Mouse (Mus musculus) embryonic facial prominence, embryonic 11.5 days (tissue): ENCODE data around the gene Nudt22. TPM values are rescaled to one million over a fixed set of nuclear protein-coding genes. Genes with fewer than 3 reads are reported as not detected.
A peak's percentile ranks its signal among the peaks of the same experiment; 100 is the strongest.

Experiments
- ATAC-seq: fragments of 200-750 bp; cut with Nextera tagmentation; replicated peaks from 2 replicates; pipeline ENCODE4 v1.8.0; 2017; ENCODE audit warnings: low read depth; ENCODE audit not compliant: insufficient number of reproducible peaks, low FRiP score, low TSS enrichment
- DNase-seq: peaks from one replicate; pipeline ENCODE4 v3.0.0-alpha.2; 2015; ENCODE audit warnings: low spot score
- H3K27ac ChIP-seq: fragments of 300-500 bp; sonication (generic); replicated peaks from 2 replicates; pipeline ENCODE4 v1.5.1; 2014; ENCODE audit warnings: mild to moderate bottlenecking, low read depth, low read length, control low read depth
- H3K27me3 ChIP-seq: fragments of 300-500 bp; sonication (generic); 2 replicates; pipeline ENCODE4 v1.6.1; 2014; ENCODE audit warnings: mild to moderate bottlenecking, low read length, moderate library complexity, mixed read lengths; ENCODE audit not compliant: control insufficient read depth, insufficient read depth
- H3K36me3 ChIP-seq: fragments of 300-500 bp; sonication (generic); replicated peaks from 2 replicates; pipeline ENCODE4 v1.6.1; 2014; ENCODE audit warnings: low read depth, mild to moderate bottlenecking, low read length, moderate library complexity, mixed read lengths; ENCODE audit not compliant: control insufficient read depth, insufficient read depth
- H3K4me1 ChIP-seq: fragments of 300-500 bp; sonication (generic); 2 replicates; pipeline ENCODE4 v1.6.1; 2014; ENCODE audit warnings: low read length, mixed read lengths; ENCODE audit not compliant: control insufficient read depth, insufficient read depth
- H3K4me2 ChIP-seq: fragments of 300-500 bp; sonication (generic); 2 replicates; pipeline ENCODE4 v1.6.1; 2014; ENCODE audit warnings: low read depth, mild to moderate bottlenecking, control low read depth, low read length, moderate library complexity
- H3K4me3 ChIP-seq: fragments of 300-500 bp; sonication (generic); 2 replicates; pipeline ENCODE4 v1.5.1; 2014; ENCODE audit warnings: low read depth, low read length, control low read depth
- H3K9ac ChIP-seq: fragments of 300-500 bp; sonication (generic); replicated peaks from 2 replicates; pipeline ENCODE4 v1.6.1; 2014; ENCODE audit warnings: mild to moderate bottlenecking, control low read depth, low read length
- H3K9me3 ChIP-seq: fragments of 300-500 bp; sonication (generic); replicated peaks from 2 replicates; pipeline ENCODE4 v1.6.1; 2016; ENCODE audit warnings: mild to moderate bottlenecking, low read length, inconsistent platforms, mixed read lengths; ENCODE audit not compliant: control insufficient read depth
- WGBS: fragments of 180-500 bp; shearing (Covaris S2); extraction: QIAGEN DNeasy Blood & Tissue Kit; methylation state at CpG from one replicate; pipeline ENCODE4 v1.1.7; 2014; 5-methylcytosine and 5-hydroxymethylcytosine counted together
- polyA plus RNA-seq: library from polyadenylated mRNA; unstranded; fragments of >200 nt; fragmentation: Nextera tagmentation; extraction: Ambion mirVana; gene quantifications from 2 replicates; pipeline ENCODE4 v1.2.1, GENCODE M21; 2014

Nudt22 gene
- polyA plus RNA-seq, 1 experiment from 2014 or later: 19.6 TPM

GRCm38 (mm10) chr19:6985951-6986708 is 9.8 kb downstream of the Nudt22 start:
- ATAC-seq (no peak), DNase-seq (no peak)
- 82% methylated on average over 10 of the region's 10 CpGs for WGBS
- Histone ChIP-seq H3K4me1 (no peaks in the 10 kb centered on the region), H3K9me3 (no peaks in the 10 kb centered on the region), H3K4me2 (peak overlapping the region; percentile 87), H3K27ac (no peak overlapping the region), H3K4me3 (peak overlapping the region; percentile 91; the same call in 1 of the 2 replicates), H3K9ac (no peak overlapping the region), H3K27me3 (no peaks in the 10 kb centered on the region), H3K36me3 (no peaks in the 10 kb centered on the region)

GRCm38 (mm10) chr19:6985300-6985699 is 10.6 kb downstream of the Nudt22 start:
- Histone ChIP-seq H3K4me3 (no peak overlapping the region), H3K4me1 (no peaks in the 10 kb centered on the region)
- 85% methylated on average over 19 of the region's 19 CpGs for WGBS

GRCm38 (mm10) chr19:6983621-6984020 is 12.3 kb downstream of the Nudt22 start:
- Histone ChIP-seq H3K36me3 (no peaks in the 10 kb centered on the region), H3K27me3 (no peaks in the 10 kb centered on the region), H3K4me2 (no peak overlapping the region), H3K9ac (no peak overlapping the region), H3K27ac (no peak overlapping the region), H3K4me1 (no peaks in the 10 kb centered on the region; the same call in 1 of the 2 replicates), H3K9me3 (no peaks in the 10 kb centered on the region), H3K4me3 (no peak overlapping the region)
- 88% methylated on average over 5 of the region's 5 CpGs for WGBS
- no peak for ATAC-seq
- DNase-seq: no peak

More at GRCm38 (mm10) chr19:6985300-6985699, 10.6 kb downstream of the Nudt22 start:
- H3K27me3 ChIP-seq: no peaks in the 10 kb centered on the region
- ATAC-seq (no peak), DNase-seq (no peak)
- H3K9ac ChIP-seq: no peak overlapping the region
- H3K27ac ChIP-seq: no peak overlapping the region
- no peaks in the 10 kb centered on the region for H3K36me3 ChIP-seq
- no peak overlapping the region for H3K4me2 ChIP-seq
- no peaks in the 10 kb centered on the region for H3K9me3 ChIP-seq

GRCm38 (mm10) chr19:6981465-6981864 is 14.5 kb downstream of the Nudt22 start:
- no peak overlapping the region for H3K4me2 ChIP-seq
- DNase-seq (no peak), ATAC-seq (no peak)
- H3K9me3 ChIP-seq: no peaks in the 10 kb centered on the region
- no peak overlapping the region for H3K9ac ChIP-seq
- no peaks in the 10 kb centered on the region for H3K27me3 ChIP-seq
- H3K4me1 ChIP-seq: no peaks in the 10 kb centered on the region; the same call in 1 of the 2 replicates
- 91% methylated on average over 4 of the region's 4 CpGs for WGBS
- H3K4me3 ChIP-seq: no peak overlapping the region
- no peak overlapping the region for H3K27ac ChIP-seq
- no peaks in the 10 kb centered on the region for H3K36me3 ChIP-seq

GRCm38 (mm10) chr19:6980381-6981093 is 15.4 kb downstream of the Nudt22 start, which contains the start of gene Fkbp2:
Gene Fkbp2, minus strand, starts transcription at chr19:6980501.
- Histone ChIP-seq H3K27ac (peak within 1 kb of the TSS; percentile 72), H3K27me3 (no peaks in the 10 kb centered on the region), H3K4me1 (no peaks in the 10 kb centered on the region; the same call in 1 of the 2 replicates), H3K4me3 (peak within 1 kb of the TSS; percentile 61), H3K9me3 (no peaks in the 10 kb centered on the region), H3K36me3 (no peaks in the 10 kb centered on the region), H3K4me2 (peak within 1 kb of the TSS; percentile 82), H3K9ac (peak within 1 kb of the TSS; percentile 80)
- peak; percentile 99 for DNase-seq
- WGBS: 3% methylated on average over 38 of the region's 38 CpGs
- peak; percentile 79 for ATAC-seq

GRCm38 (mm10) chr19:6979486-6980380 is 16.2 kb downstream of the Nudt22 start:
- WGBS: 1% methylated on average over 59 of the region's 59 CpGs
- peak overlapping the region; percentile 61 for H3K4me3 ChIP-seq
- DNase-seq (peak; percentile 99), ATAC-seq (peak; percentile 91)
- peak overlapping the region; percentile 80 for H3K9ac ChIP-seq
- peak overlapping the region; percentile 72 for H3K27ac ChIP-seq
- no peaks in the 10 kb centered on the region for H3K9me3 ChIP-seq
- peak overlapping the region; percentile 82 for H3K4me2 ChIP-seq
- no peaks in the 10 kb centered on the region for H3K36me3 ChIP-seq
- H3K27me3 ChIP-seq: no peaks in the 10 kb centered on the region
- H3K4me1 ChIP-seq: no peaks in the 10 kb centered on the region; the same call in 1 of the 2 replicates

GRCm38 (mm10) chr19:6979001-6979479 is 16.9 kb downstream of the Nudt22 start:
- H3K4me1 ChIP-seq: no peaks in the 10 kb centered on the region; the same call in 1 of the 2 replicates
- DNase-seq (no peak), ATAC-seq (no peak)
- H3K9ac ChIP-seq: peak overlapping the region; percentile 56
- H3K36me3 ChIP-seq: no peaks in the 10 kb centered on the region
- H3K4me2 ChIP-seq: peak overlapping the region; percentile 82
- H3K4me3 ChIP-seq: peak overlapping the region; percentile 61
- H3K9me3 ChIP-seq: no peaks in the 10 kb centered on the region
- no peak overlapping the region for H3K27ac ChIP-seq
- WGBS: 10% methylated on average over 11 of the region's 11 CpGs
- H3K27me3 ChIP-seq: no peaks in the 10 kb centered on the region
